Mouse (Mus musculus): ENCODE data around the gene Celf2. TPM values are rescaled to one million over a fixed set of nuclear protein-coding genes. Genes with fewer than 3 reads are reported as not detected.

Celf2 gene
- polyA plus RNA-seq, 1 experiment from 2014 or later = 13.9 TPM

DNA sequence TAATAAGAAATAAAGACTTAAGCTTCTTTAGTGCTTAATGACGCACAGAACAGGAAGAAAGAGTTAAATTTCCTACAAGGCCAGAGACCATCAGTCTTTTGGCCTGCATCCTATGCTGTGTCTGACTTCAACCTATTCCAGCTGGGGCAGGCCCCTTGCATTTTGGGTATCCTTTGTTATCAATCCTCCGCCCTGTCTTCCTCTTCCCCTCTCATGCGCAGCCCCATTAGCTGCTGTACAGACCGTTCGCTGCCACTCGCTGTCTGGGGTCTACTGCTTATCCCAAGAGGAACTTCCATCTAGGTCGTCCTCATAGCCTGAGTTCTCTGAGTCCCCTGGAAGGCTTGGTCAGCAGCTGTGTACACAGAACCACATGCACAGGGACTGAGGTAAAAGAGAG is 996.2 kb downstream of the Celf2 start:
- H3K36me3 ChIP-seq (ENCODE audit: insufficient read depth, low read length) = no peaks in the 10 kb centered on the region
- H3K4me2 ChIP-seq (ENCODE audit: low read length) = no peak overlapping the region
- H3K27me3 ChIP-seq (ENCODE audit: insufficient read depth, low read length) = no peaks in the 10 kb centered on the region
- H3K9me3 ChIP-seq (replicated peaks; ENCODE audit: low read length) = no peaks in the 10 kb centered on the region
- no peak overlapping the region for H3K27ac ChIP-seq
- H3K4me3 ChIP-seq (replicated peaks; ENCODE audit: low read depth, low read length) = no peak overlapping the region
- H3K9ac ChIP-seq (ENCODE audit: low read depth, low read length) = no peak overlapping the region
- no peak for ATAC-seq (replicated peaks; ENCODE audit: low FRiP score, low read depth)
- WGBS = 53% methylated on average over 7 of the region's 7 CpGs
- no peak for DNase-seq (ENCODE audit: low spot score)
- TF ChIP-seq CTCF (IDR thresholded peaks at IDR 0.05; ENCODE audit: low read depth) = no peak
- no peaks in the 10 kb centered on the region for H3K4me1 ChIP-seq (replicated peaks; ENCODE audit: insufficient read depth, low read length)

DNA sequence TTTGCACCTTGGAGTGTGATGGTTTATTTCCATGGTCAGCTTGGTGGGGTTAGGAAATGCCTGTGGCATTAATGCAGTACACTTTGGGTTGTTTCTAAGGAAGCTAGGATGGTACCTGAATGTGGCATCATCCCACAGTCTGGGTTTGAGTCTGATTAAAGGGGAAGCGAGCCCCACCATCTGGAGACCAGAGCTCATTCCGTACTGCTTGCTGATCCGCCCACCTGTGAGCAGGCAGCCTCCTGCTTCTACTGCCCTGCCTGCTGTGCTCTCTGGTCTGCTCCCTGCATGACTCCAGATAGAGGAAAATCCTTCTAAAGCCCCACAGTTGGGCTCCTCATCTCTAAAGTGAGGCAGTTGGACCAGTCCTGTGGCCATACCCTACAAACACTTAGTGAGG is 1002.3 kb downstream of the Celf2 start:
- no peak overlapping the region for H3K4me2 ChIP-seq (ENCODE audit: low read length)
- no peak overlapping the region for H3K4me3 ChIP-seq (replicated peaks; ENCODE audit: low read depth, low read length)
- no peaks in the 10 kb centered on the region for H3K4me1 ChIP-seq (replicated peaks; ENCODE audit: insufficient read depth, low read length)
- no peaks in the 10 kb centered on the region for H3K9me3 ChIP-seq (replicated peaks; ENCODE audit: low read length)
- no peak overlapping the region for H3K9ac ChIP-seq (ENCODE audit: low read depth, low read length)
- 74% methylated on average over 3 of the region's 3 CpGs for WGBS
- no peak for TF ChIP-seq CTCF (IDR thresholded peaks at IDR 0.05; ENCODE audit: low read depth)
- no peak for DNase-seq (ENCODE audit: low spot score)
- H3K36me3 ChIP-seq (ENCODE audit: insufficient read depth, low read length) = no peaks in the 10 kb centered on the region
- no peaks in the 10 kb centered on the region for H3K27me3 ChIP-seq (ENCODE audit: insufficient read depth, low read length)
- no peak overlapping the region for H3K27ac ChIP-seq
- ATAC-seq (replicated peaks; ENCODE audit: low FRiP score, low read depth) = no peak

- H3K36me3 ChIP-seq (ENCODE audit: insufficient read depth, low read length) = no peaks in the 10 kb centered on the region
- no peaks in the 10 kb centered on the region for H3K4me1 ChIP-seq (replicated peaks; ENCODE audit: insufficient read depth, low read length)
- 32% methylated on average over 13 of the region's 13 CpGs for WGBS
- no peak overlapping the region for H3K4me3 ChIP-seq (replicated peaks; ENCODE audit: low read depth, low read length)
- ATAC-seq (replicated peaks; ENCODE audit: low FRiP score, low read depth) = peak; percentile 88
- no peak for TF ChIP-seq CTCF (IDR thresholded peaks at IDR 0.05; ENCODE audit: low read depth)
- no peaks in the 10 kb centered on the region for H3K9me3 ChIP-seq (replicated peaks; ENCODE audit: low read length)
- H3K4me2 ChIP-seq (ENCODE audit: low read length) = no peak overlapping the region
- H3K27ac ChIP-seq = no peak overlapping the region
- no peaks in the 10 kb centered on the region for H3K27me3 ChIP-seq (ENCODE audit: insufficient read depth, low read length)
- peak; percentile 84 for DNase-seq (ENCODE audit: low spot score)
- no peak overlapping the region for H3K9ac ChIP-seq (ENCODE audit: low read depth, low read length)
Observed at GRCm38 (mm10) chr2:6505979-6506811, 1003.2 kb downstream of the Celf2 start.

DNA sequence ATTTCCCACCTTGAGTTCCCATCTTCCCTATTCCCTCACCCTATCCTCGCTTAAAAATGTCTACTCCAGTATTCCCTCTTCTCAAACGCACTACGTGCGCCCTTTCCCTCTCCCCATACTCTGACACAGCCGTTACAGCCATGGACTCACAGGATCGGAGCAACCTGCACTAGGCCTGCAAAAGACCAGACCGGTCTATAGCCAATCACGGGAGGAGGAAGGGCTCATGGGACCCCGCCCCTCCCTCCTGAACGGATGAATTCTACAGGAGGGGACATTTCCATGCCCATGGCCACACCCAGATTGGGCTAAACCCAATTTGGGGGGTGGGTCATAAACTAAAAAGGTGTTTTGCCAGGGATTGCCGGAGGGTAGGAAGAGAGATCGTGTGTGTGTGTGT is 1003.8 kb downstream of the Celf2 start:
- Histone ChIP-seq H3K4me2 (ENCODE audit: low read length) (no peak overlapping the region), H3K27me3 (ENCODE audit: insufficient read depth, low read length) (no peaks in the 10 kb centered on the region), H3K9me3 (replicated peaks; ENCODE audit: low read length) (no peaks in the 10 kb centered on the region), H3K27ac (no peak overlapping the region), H3K4me1 (replicated peaks; ENCODE audit: insufficient read depth, low read length) (no peaks in the 10 kb centered on the region), H3K9ac (ENCODE audit: low read depth, low read length) (no peak overlapping the region), H3K4me3 (replicated peaks; ENCODE audit: low read depth, low read length) (no peak overlapping the region), H3K36me3 (ENCODE audit: insufficient read depth, low read length) (no peaks in the 10 kb centered on the region)
- ATAC-seq (replicated peaks; ENCODE audit: low FRiP score, low read depth) (no peak), DNase-seq (ENCODE audit: low spot score) (no peak)
- TF ChIP-seq CTCF (IDR thresholded peaks at IDR 0.05; ENCODE audit: low read depth) = no peak
- WGBS = 76% methylated on average over 12 of the region's 12 CpGs

DNA sequence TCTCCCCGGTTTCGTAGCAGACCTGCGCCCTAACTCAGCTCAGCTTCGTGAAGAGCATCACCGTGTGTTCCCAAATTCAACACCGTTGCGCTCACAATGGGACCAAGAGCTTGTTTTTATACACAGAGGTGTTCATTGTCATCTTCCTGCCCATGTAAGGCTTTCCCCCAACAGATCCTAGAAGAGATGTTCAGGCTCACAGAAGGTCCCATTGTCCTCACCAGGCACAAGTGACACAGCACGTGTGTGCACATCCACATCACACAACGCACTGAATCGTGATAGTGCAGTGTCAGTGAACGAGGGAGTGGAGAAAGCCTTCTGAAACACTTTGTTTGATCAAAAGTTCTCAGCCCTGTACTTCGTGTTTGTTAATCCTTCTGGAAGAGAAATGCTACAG is 1011.3 kb downstream of the Celf2 start:
- ATAC-seq (replicated peaks; ENCODE audit: low FRiP score, low read depth) (no peak), DNase-seq (ENCODE audit: low spot score) (no peak)
- no peaks in the 10 kb centered on the region for H3K36me3 ChIP-seq (ENCODE audit: insufficient read depth, low read length)
- no peak overlapping the region for H3K4me2 ChIP-seq (ENCODE audit: low read length)
- no peak overlapping the region for H3K9ac ChIP-seq (ENCODE audit: low read depth, low read length)
- H3K4me1 ChIP-seq (replicated peaks; ENCODE audit: insufficient read depth, low read length) = no peaks in the 10 kb centered on the region
- H3K4me3 ChIP-seq (replicated peaks; ENCODE audit: low read depth, low read length) = no peak overlapping the region
- 82% methylated on average over 12 of the region's 12 CpGs for WGBS
- H3K9me3 ChIP-seq (replicated peaks; ENCODE audit: low read length) = no peaks in the 10 kb centered on the region
- TF ChIP-seq CTCF (IDR thresholded peaks at IDR 0.05; ENCODE audit: low read depth) = no peak
- H3K27ac ChIP-seq = no peak overlapping the region
- no peaks in the 10 kb centered on the region for H3K27me3 ChIP-seq (ENCODE audit: insufficient read depth, low read length)

DNA sequence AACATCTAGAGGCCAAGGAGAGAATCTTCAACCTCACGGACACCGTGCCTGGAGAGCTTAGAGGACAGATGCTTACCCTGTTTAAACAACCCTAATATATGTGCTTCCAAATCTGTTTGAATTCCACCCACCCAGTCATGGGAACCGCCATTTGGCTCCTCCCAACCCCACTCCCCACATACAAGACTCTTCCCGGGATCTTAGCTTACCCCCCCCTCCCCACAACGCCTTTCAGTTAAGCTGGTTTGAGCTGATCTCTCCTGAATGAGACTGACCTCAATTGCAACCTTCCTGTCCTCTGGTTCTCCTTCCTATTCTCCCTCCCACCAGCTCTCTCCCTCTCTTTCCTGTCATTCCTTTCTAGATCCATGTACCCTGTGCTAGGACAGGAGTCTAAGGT is 1011.7 kb downstream of the Celf2 start:
- DNase-seq (ENCODE audit: low spot score) (no peak), ATAC-seq (replicated peaks; ENCODE audit: low FRiP score, low read depth) (no peak)
- Histone ChIP-seq H3K36me3 (ENCODE audit: insufficient read depth, low read length) (no peaks in the 10 kb centered on the region), H3K27ac (no peak overlapping the region), H3K27me3 (ENCODE audit: insufficient read depth, low read length) (no peaks in the 10 kb centered on the region), H3K4me2 (ENCODE audit: low read length) (no peak overlapping the region), H3K4me3 (replicated peaks; ENCODE audit: low read depth, low read length) (no peak overlapping the region), H3K9me3 (replicated peaks; ENCODE audit: low read length) (no peaks in the 10 kb centered on the region), H3K9ac (ENCODE audit: low read depth, low read length) (no peak overlapping the region), H3K4me1 (replicated peaks; ENCODE audit: insufficient read depth, low read length) (no peaks in the 10 kb centered on the region)
- 50% methylated on average over 5 of the region's 5 CpGs for WGBS
- TF ChIP-seq CTCF (IDR thresholded peaks at IDR 0.05; ENCODE audit: low read depth) = no peak

DNA sequence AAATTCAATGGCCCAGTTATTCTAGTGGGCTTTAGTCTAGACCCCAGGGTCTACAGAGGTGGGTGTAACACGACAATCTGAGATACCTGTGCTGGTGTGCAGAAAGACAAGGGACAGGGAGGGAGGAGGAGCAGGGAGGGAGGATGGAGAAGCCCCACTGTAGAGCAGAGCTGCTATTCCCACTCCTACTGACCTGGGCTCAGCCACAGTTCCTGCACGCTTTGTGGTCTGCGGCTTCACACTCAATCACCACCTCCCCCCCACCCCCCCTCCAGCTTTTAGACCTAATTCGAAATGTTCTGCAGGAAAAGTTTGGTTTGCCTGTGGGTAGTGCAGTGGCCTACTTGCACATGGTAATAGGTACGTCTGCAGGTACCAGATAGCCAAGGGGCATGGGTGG is 1015.5 kb downstream of the Celf2 start:
- ATAC-seq (replicated peaks; ENCODE audit: low FRiP score, low read depth) (no peak), DNase-seq (ENCODE audit: low spot score) (no peak)
- Histone ChIP-seq H3K4me3 (replicated peaks; ENCODE audit: low read depth, low read length) (no peak overlapping the region), H3K4me1 (replicated peaks; ENCODE audit: insufficient read depth, low read length) (no peaks in the 10 kb centered on the region), H3K4me2 (ENCODE audit: low read length) (no peak overlapping the region), H3K9me3 (replicated peaks; ENCODE audit: low read length) (no peaks in the 10 kb centered on the region), H3K27ac (no peak overlapping the region), H3K9ac (ENCODE audit: low read depth, low read length) (no peak overlapping the region), H3K36me3 (ENCODE audit: insufficient read depth, low read length) (no peaks in the 10 kb centered on the region), H3K27me3 (ENCODE audit: insufficient read depth, low read length) (no peaks in the 10 kb centered on the region)
- 77% methylated on average over 5 of the region's 5 CpGs for WGBS
- no peak for TF ChIP-seq CTCF (IDR thresholded peaks at IDR 0.05; ENCODE audit: low read depth)

Data from kidney, postnatal 0 days (tissue).